Mouse (Mus musculus): Measurements from ENCODE around the gene Mapk9. TPM values are rescaled to one million over a fixed set of nuclear protein-coding genes. Genes with fewer than 3 reads are reported as not detected.

Gene Mapk9
- polyA plus RNA-seq, 1 experiment from 2014 or later: 71.4 TPM

DNA sequence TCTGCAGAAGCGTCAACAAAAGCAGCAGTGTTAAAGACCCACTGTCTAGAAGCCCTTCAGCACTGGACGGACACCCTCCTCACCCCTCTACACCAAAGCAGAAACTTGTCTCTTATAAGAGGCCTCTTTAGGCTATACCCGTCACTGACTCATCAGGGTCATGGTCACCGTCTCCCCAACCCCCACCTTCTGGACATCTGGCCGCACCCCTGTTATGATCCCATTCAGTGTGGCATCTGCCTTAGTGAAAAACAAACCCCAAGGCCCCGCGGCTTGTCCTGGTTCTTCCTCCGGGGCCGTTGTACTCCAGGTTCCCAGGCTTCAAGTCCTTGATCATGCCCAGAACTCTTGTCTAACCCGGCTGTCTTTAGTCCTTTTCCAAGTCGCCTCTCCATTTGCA lies 593 bp upstream of the Mapk9 start:
- no peaks in the 10 kb centered on the region for H3K27me3 ChIP-seq (ENCODE audit: control insufficient read depth, insufficient read depth, low read depth, low read length)
- H3K36me3 ChIP-seq (ENCODE audit: control insufficient read depth, insufficient read depth, low read length): no peaks in the 10 kb centered on the region
- H3K9me3 ChIP-seq (replicated peaks; ENCODE audit: control insufficient read depth, low read length, poor library complexity, severe bottlenecking): no peaks in the 10 kb centered on the region
- peak overlapping the region; percentile 93 for H3K4me3 ChIP-seq (ENCODE audit: low read depth, low read length)
- peaks cover 24% of the 10 kb centered on the region for H3K4me1 ChIP-seq (ENCODE audit: control insufficient read depth, insufficient read depth, low read length)
- peak overlapping the region; percentile 96 for H3K9ac ChIP-seq (ENCODE audit: low read depth, low read length)
- WGBS: 32% methylated on average over 11 of the region's 11 CpGs
- peak overlapping the region; percentile 85 for H3K27ac ChIP-seq (ENCODE audit: low read length)
- peak overlapping the region; percentile 80 for H3K4me2 ChIP-seq (ENCODE audit: low read length)
- ATAC-seq: peak; percentile 7

DNA sequence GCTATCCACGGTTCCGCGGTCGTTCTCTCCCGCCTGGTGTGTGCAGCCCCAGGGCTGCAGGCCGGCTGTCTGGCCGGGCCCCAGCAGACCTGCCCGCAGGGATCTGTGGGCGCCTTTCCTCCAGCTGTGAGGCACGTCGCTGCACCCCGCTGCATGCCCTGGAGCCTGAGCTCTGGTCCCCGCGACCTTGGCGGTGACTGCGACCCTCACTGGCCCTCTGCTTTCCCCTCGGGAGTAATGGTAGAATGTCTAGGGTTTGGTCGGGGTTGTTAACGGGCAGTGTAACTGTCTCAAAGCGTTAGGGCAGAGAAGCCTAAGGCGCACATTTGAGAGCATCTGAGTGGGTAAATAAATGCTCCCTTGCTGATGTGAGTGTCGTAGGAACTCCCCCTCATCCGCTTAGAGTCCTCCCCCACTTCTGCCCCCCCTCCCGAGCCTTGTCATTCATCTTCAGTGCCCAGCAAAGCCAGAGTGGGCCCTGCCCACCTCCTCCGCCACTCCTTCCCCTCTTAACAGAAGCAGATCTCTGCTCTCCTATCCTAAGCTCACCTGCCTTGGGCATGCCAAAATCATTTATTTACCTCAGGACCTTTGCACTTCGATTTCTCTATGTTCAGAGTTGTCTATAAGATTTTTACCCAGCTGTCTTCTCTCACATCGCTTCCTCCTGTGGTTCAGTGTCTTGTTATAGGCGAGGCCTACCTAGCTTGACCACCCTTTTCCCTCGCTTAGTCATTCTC lies 690 bp downstream of the Mapk9 start:
- H3K36me3 ChIP-seq (ENCODE audit: control insufficient read depth, insufficient read depth, low read length): no peaks in the 10 kb centered on the region
- peaks cover 24% of the 10 kb centered on the region for H3K4me1 ChIP-seq (ENCODE audit: control insufficient read depth, insufficient read depth, low read length)
- ATAC-seq: peak; percentile 12
- H3K27ac ChIP-seq (ENCODE audit: low read length): peak overlapping the region; percentile 85
- no peaks in the 10 kb centered on the region for H3K9me3 ChIP-seq (replicated peaks; ENCODE audit: control insufficient read depth, low read length, poor library complexity, severe bottlenecking)
- H3K27me3 ChIP-seq (ENCODE audit: control insufficient read depth, insufficient read depth, low read depth, low read length): no peaks in the 10 kb centered on the region
- H3K9ac ChIP-seq (ENCODE audit: low read depth, low read length): peak overlapping the region; percentile 96
- peak overlapping the region; percentile 78 for H3K4me2 ChIP-seq (ENCODE audit: low read length)
- WGBS: 7% methylated on average over 29 of the region's 29 CpGs
- peak overlapping the region; percentile 93 for H3K4me3 ChIP-seq (ENCODE audit: low read depth, low read length)

DNA sequence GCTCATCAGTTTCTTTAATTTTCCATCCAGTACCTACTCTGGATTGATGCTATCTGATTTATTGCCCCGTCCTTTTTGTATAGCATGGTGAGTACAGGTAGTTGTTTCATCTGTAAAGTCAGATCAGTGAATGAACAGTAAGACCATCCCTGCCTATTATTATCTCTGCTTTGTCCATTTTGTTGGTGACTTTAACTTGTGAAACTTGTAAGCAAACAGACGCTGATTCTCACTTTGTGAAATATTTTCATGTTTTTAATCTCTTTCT lies 1.2 kb downstream of the Mapk9 start:
- ATAC-seq: no peak
- 78% methylated on average over 2 of the region's 2 CpGs for WGBS
- Histone ChIP-seq H3K4me2 (ENCODE audit: low read length) (peak overlapping the region; percentile 78), H3K36me3 (ENCODE audit: control insufficient read depth, insufficient read depth, low read length) (no peaks in the 10 kb centered on the region), H3K27me3 (ENCODE audit: control insufficient read depth, insufficient read depth, low read depth, low read length) (no peaks in the 10 kb centered on the region), H3K27ac (ENCODE audit: low read length) (no peak overlapping the region), H3K4me1 (ENCODE audit: control insufficient read depth, insufficient read depth, low read length) (peaks cover 26% of the 10 kb centered on the region), H3K9ac (ENCODE audit: low read depth, low read length) (peak overlapping the region; percentile 96), H3K9me3 (replicated peaks; ENCODE audit: control insufficient read depth, low read length, poor library complexity, severe bottlenecking) (no peaks in the 10 kb centered on the region), H3K4me3 (ENCODE audit: low read depth, low read length) (peak overlapping the region; percentile 93)

DNA sequence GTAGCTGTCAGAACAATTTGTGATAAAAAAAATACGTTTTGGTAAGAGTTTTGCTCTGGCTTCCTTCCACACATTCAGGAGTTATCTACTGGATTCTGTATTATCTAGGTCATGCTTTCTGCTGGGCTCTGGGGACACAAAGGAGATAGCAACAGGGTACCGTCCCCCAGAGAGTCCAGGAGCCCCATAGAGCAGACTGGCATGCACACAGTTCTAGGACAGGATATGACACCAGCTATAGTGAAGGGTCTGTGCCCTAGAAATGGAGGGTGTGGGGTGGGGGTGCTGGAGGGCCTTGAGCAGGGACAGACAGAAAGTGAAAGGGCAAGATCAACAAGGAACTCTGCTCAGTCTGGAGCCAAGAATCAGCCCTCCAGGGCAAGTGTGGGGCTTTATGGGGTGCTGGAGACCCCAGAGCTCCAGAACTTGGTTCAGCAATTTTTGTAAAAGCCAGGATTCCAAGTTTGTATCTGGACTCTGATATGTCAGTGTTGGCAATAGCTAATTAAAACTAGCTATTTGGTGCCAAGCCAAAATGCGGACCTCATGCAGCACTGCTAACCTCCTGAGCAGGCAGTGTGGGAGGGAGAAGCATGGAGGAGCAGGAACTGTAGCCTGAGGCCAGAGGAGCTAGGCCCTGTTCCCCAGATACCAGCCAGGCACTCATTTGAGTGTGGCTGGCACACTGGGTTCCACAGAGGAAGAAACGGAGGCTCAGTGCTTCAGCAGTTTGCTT lies 1.7 kb downstream of the Mapk9 start:
- Histone ChIP-seq H3K36me3 (ENCODE audit: control insufficient read depth, insufficient read depth, low read length) (no peaks in the 10 kb centered on the region), H3K9me3 (replicated peaks; ENCODE audit: control insufficient read depth, low read length, poor library complexity, severe bottlenecking) (no peaks in the 10 kb centered on the region), H3K4me1 (ENCODE audit: control insufficient read depth, insufficient read depth, low read length) (peaks cover 26% of the 10 kb centered on the region), H3K27me3 (ENCODE audit: control insufficient read depth, insufficient read depth, low read depth, low read length) (no peaks in the 10 kb centered on the region), H3K4me2 (ENCODE audit: low read length) (peak overlapping the region; percentile 78), H3K27ac (ENCODE audit: low read length) (no peak overlapping the region), H3K4me3 (ENCODE audit: low read depth, low read length) (peak overlapping the region; percentile 93), H3K9ac (ENCODE audit: low read depth, low read length) (peak overlapping the region; percentile 48)
- ATAC-seq: no peak
- 57% methylated on average over 4 of the region's 4 CpGs for WGBS

DNA sequence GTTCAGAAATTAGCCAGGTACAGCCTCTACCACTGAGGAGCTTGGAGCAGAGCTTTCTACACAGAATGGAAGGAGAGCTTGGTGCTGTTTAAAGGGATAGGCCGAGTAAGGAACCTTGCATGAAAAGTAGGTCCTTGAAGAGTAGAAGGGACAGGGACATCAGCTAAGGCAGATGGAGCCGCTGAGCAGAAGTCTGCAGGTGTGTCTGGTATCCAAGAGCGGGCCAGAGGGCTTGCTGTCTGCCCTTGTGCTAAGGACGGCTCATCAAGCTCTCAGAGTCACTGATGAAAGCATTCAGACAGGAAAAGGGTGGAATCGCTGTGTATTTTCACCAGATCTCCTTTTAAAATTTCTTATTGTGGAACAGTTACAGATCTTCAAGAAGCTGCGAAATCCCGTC lies 3.8 kb downstream of the Mapk9 start:
- Histone ChIP-seq H3K27ac (ENCODE audit: low read length) (no peak overlapping the region), H3K9ac (ENCODE audit: low read depth, low read length) (no peak overlapping the region), H3K36me3 (ENCODE audit: control insufficient read depth, insufficient read depth, low read length) (peaks cover 4% of the 10 kb centered on the region; the same call in 1 of the 2 replicates), H3K4me1 (ENCODE audit: control insufficient read depth, insufficient read depth, low read length) (peaks cover 26% of the 10 kb centered on the region), H3K9me3 (replicated peaks; ENCODE audit: control insufficient read depth, low read length, poor library complexity, severe bottlenecking) (no peaks in the 10 kb centered on the region), H3K4me2 (ENCODE audit: low read length) (no peak overlapping the region), H3K27me3 (ENCODE audit: control insufficient read depth, insufficient read depth, low read depth, low read length) (no peaks in the 10 kb centered on the region), H3K4me3 (ENCODE audit: low read depth, low read length) (no peak overlapping the region)
- WGBS: 92% methylated on average over 7 of the region's 7 CpGs
- no peak for ATAC-seq

DNA sequence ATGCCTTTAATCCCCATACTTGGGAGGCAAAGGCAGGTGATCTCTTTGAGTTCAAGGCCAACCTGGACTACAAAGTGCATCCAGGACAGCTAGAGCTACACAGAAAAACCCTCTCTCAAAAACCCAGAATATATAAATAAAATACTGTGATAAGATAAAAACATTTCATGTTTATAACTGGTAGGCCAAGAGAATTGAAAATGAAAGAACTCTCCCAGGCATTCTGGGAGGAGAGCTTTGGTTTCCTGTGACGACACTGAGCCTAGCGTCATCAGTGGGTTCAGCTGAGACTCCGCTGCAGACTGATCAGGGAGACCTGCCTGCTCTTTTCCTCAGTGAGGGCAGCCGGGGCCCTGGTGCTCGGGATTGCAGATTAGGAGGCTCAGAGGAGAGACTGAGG lies 8.6 kb downstream of the Mapk9 start:
- H3K4me3 ChIP-seq (ENCODE audit: low read depth, low read length): no peak overlapping the region
- no peaks in the 10 kb centered on the region for H3K27me3 ChIP-seq (ENCODE audit: control insufficient read depth, insufficient read depth, low read depth, low read length)
- no peak overlapping the region for H3K4me2 ChIP-seq (ENCODE audit: low read length)
- H3K9me3 ChIP-seq (replicated peaks; ENCODE audit: control insufficient read depth, low read length, poor library complexity, severe bottlenecking): no peaks in the 10 kb centered on the region
- H3K4me1 ChIP-seq (ENCODE audit: control insufficient read depth, insufficient read depth, low read length): 0 out of 2 replicates have a peak, but pooled peaks cover 2% of the 10 kb centered on the region
- ATAC-seq: no peak
- no peak overlapping the region for H3K9ac ChIP-seq (ENCODE audit: low read depth, low read length)
- H3K27ac ChIP-seq (ENCODE audit: low read length): no peak overlapping the region
- 69% methylated on average over 5 of the region's 5 CpGs for WGBS
- H3K36me3 ChIP-seq (ENCODE audit: control insufficient read depth, insufficient read depth, low read length): peaks cover 13% of the 10 kb centered on the region; the same call in 1 of the 2 replicates

DNA sequence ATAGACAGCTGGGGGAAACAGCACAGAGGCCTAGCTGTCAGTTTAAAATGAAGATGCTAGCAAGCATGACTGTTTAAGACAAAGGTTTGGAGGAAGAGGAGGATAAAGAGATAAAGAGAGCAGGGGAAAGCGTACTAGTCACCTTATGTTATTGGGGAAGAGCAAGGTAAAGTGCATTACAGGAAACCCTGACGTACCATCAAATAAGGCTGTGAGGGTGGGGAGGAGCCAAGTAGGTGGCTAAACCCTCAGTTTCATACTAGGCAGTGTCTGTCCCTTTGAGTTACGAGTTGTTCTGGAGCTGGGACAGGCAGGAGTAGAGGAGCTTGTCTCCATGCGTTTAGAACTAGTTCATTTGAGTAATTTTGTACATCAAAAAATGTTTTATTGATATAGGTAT lies 14.6 kb downstream of the Mapk9 start:
- Histone ChIP-seq H3K9me3 (replicated peaks; ENCODE audit: control insufficient read depth, low read length, poor library complexity, severe bottlenecking) (no peaks in the 10 kb centered on the region), H3K4me2 (ENCODE audit: low read length) (no peak overlapping the region), H3K9ac (ENCODE audit: low read depth, low read length) (no peak overlapping the region), H3K36me3 (ENCODE audit: control insufficient read depth, insufficient read depth, low read length) (peaks cover 6% of the 10 kb centered on the region; the same call in 1 of the 2 replicates), H3K27ac (ENCODE audit: low read length) (no peak overlapping the region), H3K4me1 (ENCODE audit: control insufficient read depth, insufficient read depth, low read length) (no peaks in the 10 kb centered on the region), H3K27me3 (ENCODE audit: control insufficient read depth, insufficient read depth, low read depth, low read length) (no peaks in the 10 kb centered on the region), H3K4me3 (ENCODE audit: low read depth, low read length) (no peak overlapping the region)
- no peak for ATAC-seq
- 92% methylated on average over 4 of the region's 4 CpGs for WGBS

DNA sequence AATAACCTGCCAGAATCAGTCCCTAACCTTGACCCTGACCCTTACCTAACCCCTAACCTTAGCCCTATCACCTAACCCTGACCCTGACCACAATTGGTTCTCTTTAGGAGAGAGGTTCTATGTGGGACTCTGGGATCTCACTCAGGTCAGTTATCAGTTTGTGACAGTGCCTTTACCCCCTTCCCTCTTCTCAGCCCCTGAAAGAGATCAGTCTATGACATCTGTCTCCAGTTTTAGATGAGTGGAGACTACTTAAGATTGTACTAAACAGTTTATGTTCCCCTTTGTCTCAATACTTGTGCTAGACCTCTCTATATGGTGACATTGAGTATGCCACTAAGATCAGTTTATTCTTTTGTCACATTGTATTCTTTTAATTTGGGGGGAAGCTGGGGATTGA lies 17.4 kb downstream of the Mapk9 start:
- Histone ChIP-seq H3K4me1 (ENCODE audit: control insufficient read depth, insufficient read depth, low read length) (no peaks in the 10 kb centered on the region), H3K36me3 (ENCODE audit: control insufficient read depth, insufficient read depth, low read length) (0 out of 2 replicates have a peak, but pooled peaks cover 2% of the 10 kb centered on the region), H3K9ac (ENCODE audit: low read depth, low read length) (no peak overlapping the region), H3K27me3 (ENCODE audit: control insufficient read depth, insufficient read depth, low read depth, low read length) (no peaks in the 10 kb centered on the region), H3K4me2 (ENCODE audit: low read length) (no peak overlapping the region), H3K9me3 (replicated peaks; ENCODE audit: control insufficient read depth, low read length, poor library complexity, severe bottlenecking) (no peaks in the 10 kb centered on the region), H3K4me3 (ENCODE audit: low read depth, low read length) (no peak overlapping the region), H3K27ac (ENCODE audit: low read length) (no peak overlapping the region)
- no peak for ATAC-seq

DNA sequence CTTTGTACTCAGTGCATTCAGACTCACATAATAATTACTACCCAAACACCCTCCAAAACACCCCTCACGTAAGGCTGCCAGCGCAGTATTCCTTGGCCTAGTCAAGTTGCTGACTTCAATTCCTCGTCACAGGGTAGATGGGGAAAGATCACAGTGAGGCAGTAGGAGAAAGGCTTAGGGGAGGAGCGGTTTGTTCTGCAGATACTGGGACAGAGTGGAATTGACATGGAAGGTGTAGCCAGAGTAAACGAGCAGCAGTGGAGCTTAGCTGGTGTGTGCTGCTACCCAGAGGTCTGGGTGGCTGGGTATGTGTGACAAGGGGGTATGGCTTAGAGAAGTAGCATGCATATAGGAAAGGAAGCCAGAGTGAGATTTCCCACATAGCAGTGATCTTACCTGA lies 20.8 kb downstream of the Mapk9 start:
- Histone ChIP-seq H3K4me1 (ENCODE audit: control insufficient read depth, insufficient read depth, low read length) (no peaks in the 10 kb centered on the region), H3K4me3 (ENCODE audit: low read depth, low read length) (no peak overlapping the region), H3K27me3 (ENCODE audit: control insufficient read depth, insufficient read depth, low read depth, low read length) (no peaks in the 10 kb centered on the region), H3K9me3 (replicated peaks; ENCODE audit: control insufficient read depth, low read length, poor library complexity, severe bottlenecking) (no peaks in the 10 kb centered on the region), H3K4me2 (ENCODE audit: low read length) (no peak overlapping the region), H3K36me3 (ENCODE audit: control insufficient read depth, insufficient read depth, low read length) (peaks cover 2% of the 10 kb centered on the region), H3K27ac (ENCODE audit: low read length) (no peak overlapping the region), H3K9ac (ENCODE audit: low read depth, low read length) (no peak overlapping the region)
- no peak for ATAC-seq
- 87% methylated on average over 5 of the region's 5 CpGs for WGBS

Measured in midbrain, embryonic 16.5 days (tissue).